Mouse (Mus musculus): ENCODE measurements around the gene Coro6.

Coro6 gene

GRCm38 (mm10) chr11:77514281-77514831, 52.1 kb downstream of the Coro6 start:
- peak; percentile 22 for DNase-seq

GRCm38 (mm10) chr11:77514832-77515636, 52.8 kb downstream of the Coro6 start, which contains the start of gene Abhd15:
Abhd15 (plus strand) TSS chr11:77515121.
- DNase-seq: peak; percentile 79

GRCm38 (mm10) chr11:77515637-77516552, 53.7 kb downstream of the Coro6 start, which contains the start of gene Trp53i13:
Trp53i13 (minus strand) TSS chr11:77515980.
- DNase-seq: peak; percentile 26

- peak; percentile 23 for DNase-seq
Observed at GRCm38 (mm10) chr11:77516553-77517425, 54.6 kb downstream of the Coro6 start.

GRCm38 (mm10) chr11:77518051-77518798, 56.0 kb downstream of the Coro6 start:
- DNase-seq: no peak

GRCm38 (mm10) chr11:77519043-77519442, 56.8 kb downstream of the Coro6 start, which contains the start of gene Gm10392:
Gm10392 (minus strand) TSS chr11:77519198.
- peak; percentile 27 for DNase-seq

Measured in kidney, adult 11 months (tissue).